Mouse (Mus musculus) C2C12 (cell line): ENCODE measurements around the gene Serpina3m. TPM values are rescaled to one million over a fixed set of nuclear protein-coding genes. Genes with fewer than 3 reads are reported as not detected.
"Not testable (repeated sequence)": the region's sequence is repeated elsewhere in the genome, so short reads cannot be mapped to it uniquely, and the experiment has no call there.

Experiments used
- H3K27me3 ChIP-seq: one replicate; pipeline ENCODE4 v1.6.1; 2011; ENCODE audit not compliant: control insufficient read depth, insufficient read depth, insufficient read length
- H3K36me3 ChIP-seq: one replicate; pipeline ENCODE4 v1.6.1; 2011; ENCODE audit not compliant: control insufficient read depth, insufficient read depth
- H3K4me3 ChIP-seq: one replicate; pipeline ENCODE4 v1.5.1; 2011; ENCODE audit warnings: mild to moderate bottlenecking, control low read depth; ENCODE audit not compliant: poor library complexity, insufficient read depth, severe bottlenecking
- H3K79me2 ChIP-seq: one replicate; pipeline ENCODE4 v1.6.1; 2011; ENCODE audit not compliant: control insufficient read depth, insufficient read depth
- H3K79me3 ChIP-seq: one replicate; pipeline ENCODE4 v1.6.1; 2011; ENCODE audit warnings: low read depth, control low read depth
- H3ac ChIP-seq: one replicate; pipeline ENCODE3; 2011; ENCODE audit warnings: low read depth; ENCODE audit not compliant: control insufficient read depth, insufficient read length
- CEBPB ChIP-seq: IDR thresholded peaks from one replicate; pipeline ENCODE4 v1.6.1; 2011; ENCODE audit warnings: low read depth, mild to moderate bottlenecking, control low read depth, moderate library complexity
- CTCF ChIP-seq: IDR thresholded peaks from one replicate; pipeline ENCODE4 v1.5.1; 2011; ENCODE audit not compliant: control insufficient read depth, insufficient read depth, insufficient read length
- FOSL1 ChIP-seq: IDR thresholded peaks from one replicate; pipeline ENCODE4 v1.8.0; 2011; ENCODE audit warnings: mild to moderate bottlenecking, low read length; ENCODE audit not compliant: poor library complexity, insufficient read depth, severe bottlenecking
- MAX ChIP-seq: IDR thresholded peaks from one replicate; pipeline ENCODE4 v1.6.1; 2011; ENCODE audit warnings: mild to moderate bottlenecking, control low read depth
- MYOD1 ChIP-seq: IDR thresholded peaks from one replicate; pipeline ENCODE4 v1.6.1; 2011; ENCODE audit warnings: low read depth; ENCODE audit not compliant: control insufficient read depth, insufficient read length
- MYOG ChIP-seq: IDR thresholded peaks from one replicate; pipeline ENCODE4 v1.6.1; 2011; ENCODE audit not compliant: control insufficient read depth, insufficient read length; ENCODE audit errors: extremely low read depth
- USF1 ChIP-seq: IDR thresholded peaks from one replicate; pipeline ENCODE4 v1.6.1; 2011; ENCODE audit warnings: low read depth, mild to moderate bottlenecking, control low read depth, moderate library complexity
- long read RNA-seq, 2 experiments: library from polyadenylated mRNA; unstranded; transcript quantifications; one replicate each; pipeline ENCODE4 v2.0.0; 2019 to 2020
- polyA plus RNA-seq: library from polyadenylated mRNA; unstranded; fragments of >200 nt; fragmentation: generic; extraction: Trizol; gene quantifications from one replicate; pipeline ENCODE4 v1.2.1, GENCODE M21; 2012; ENCODE audit warnings: missing spikeins

The Serpina3m gene
- polyA plus RNA-seq, result not detected
- long read RNA-seq, experiment 1, result 0 reads
- long read RNA-seq, experiment 2, result 0 reads

- not testable (repeated sequence) for H3K79me2 ChIP-seq, H3K79me3 ChIP-seq, H3ac ChIP-seq, H3K27me3 ChIP-seq, H3K36me3 ChIP-seq, H3K4me3 ChIP-seq
Observed at GRCm38 (mm10) chr12:104338226-104338625, at the start of gene Serpina3m, which contains the start of gene Serpina3k. Gene Serpina3m (plus strand): TSS chr12:104338486. Gene Serpina3k (plus strand): TSS chr12:104338486.

DNA sequence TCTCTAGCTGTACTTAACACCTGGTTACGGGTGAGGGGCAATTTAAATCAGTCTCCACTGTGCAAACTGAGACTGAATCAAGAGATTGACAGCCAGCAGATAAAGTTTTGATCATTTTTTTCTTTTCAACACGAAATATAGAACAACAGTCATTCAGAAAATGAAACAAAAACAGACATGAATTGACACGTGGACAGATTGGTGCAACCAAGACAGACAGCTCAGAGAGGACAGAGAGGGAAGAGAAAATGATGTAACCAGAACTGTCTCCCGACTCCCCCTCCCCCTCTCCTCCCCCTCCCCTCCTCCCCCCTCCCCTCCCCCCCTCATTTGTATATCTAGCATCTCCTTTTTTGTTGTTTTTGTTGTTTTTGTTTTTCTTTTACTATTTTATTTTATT, 48.4 kb upstream of the Serpina3m start:
- Histone ChIP-seq H3K4me3 (no peak overlapping the region), H3ac (no peak overlapping the region), H3K36me3 (no peaks in the 10 kb centered on the region), H3K79me2 (no peaks in the 10 kb centered on the region), H3K79me3 (no peaks in the 10 kb centered on the region), H3K27me3 (no peaks in the 10 kb centered on the region)
- TF ChIP-seq FOSL1, result no peak
- no peak for TF ChIP-seq CEBPB
- TF ChIP-seq CTCF, result no peak
- no peak for TF ChIP-seq MYOD1
- no peak for TF ChIP-seq MYOG
- no peak for TF ChIP-seq USF1
- no peak for TF ChIP-seq MAX

DNA sequence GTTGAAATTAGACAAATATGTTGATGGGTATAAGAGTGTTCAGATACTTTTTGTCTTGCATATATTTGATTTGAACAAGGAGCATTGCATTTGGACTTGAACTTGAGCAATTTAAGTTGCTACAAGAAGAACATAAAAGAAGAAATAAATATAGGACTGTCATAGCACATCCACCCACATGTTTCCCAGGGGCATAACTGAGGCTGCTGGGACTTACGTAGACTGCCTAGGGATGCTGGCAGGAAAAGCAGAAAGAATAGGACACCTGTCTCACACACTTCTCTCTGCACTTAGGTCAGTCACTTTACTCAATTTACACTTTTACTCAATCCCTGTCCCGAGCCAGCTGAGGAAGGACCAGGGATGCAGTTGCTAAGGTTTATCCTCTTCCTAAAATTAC, 44.3 kb upstream of the Serpina3m start:
- TF ChIP-seq USF1 (no peak), MAX (no peak), CEBPB (no peak), FOSL1 (no peak), MYOD1 (no peak), CTCF (no peak), MYOG (no peak)
- H3ac ChIP-seq, result no peak overlapping the region
- H3K27me3 ChIP-seq, result no peaks in the 10 kb centered on the region
- H3K79me2 ChIP-seq, result no peaks in the 10 kb centered on the region
- no peaks in the 10 kb centered on the region for H3K79me3 ChIP-seq
- no peaks in the 10 kb centered on the region for H3K36me3 ChIP-seq
- no peak overlapping the region for H3K4me3 ChIP-seq

DNA sequence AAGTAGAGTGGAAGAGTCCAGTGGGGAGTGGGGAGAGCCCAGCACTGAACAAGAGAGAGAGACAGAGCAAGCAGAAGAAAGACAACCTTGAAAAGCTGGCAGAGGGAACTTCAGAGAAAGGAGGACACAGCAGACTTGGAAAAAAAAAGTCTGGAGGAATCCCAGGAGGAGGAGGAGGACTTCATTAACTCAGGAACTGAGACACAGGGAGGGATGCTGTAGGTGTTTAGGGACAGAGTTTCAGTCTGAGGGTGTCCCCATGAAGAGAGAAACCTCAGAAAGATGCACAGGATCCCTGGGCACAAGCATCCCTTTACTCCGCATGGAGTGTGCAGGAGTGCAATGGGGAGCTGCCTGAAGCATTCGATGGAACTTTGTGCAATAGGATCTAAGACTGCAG, 40.2 kb upstream of the Serpina3m start:
- Histone ChIP-seq H3K36me3 (no peaks in the 10 kb centered on the region), H3K4me3 (no peak overlapping the region), H3ac (no peak overlapping the region), H3K79me2 (no peaks in the 10 kb centered on the region), H3K27me3 (no peaks in the 10 kb centered on the region), H3K79me3 (no peaks in the 10 kb centered on the region)
- TF ChIP-seq CTCF (no peak), USF1 (no peak), CEBPB (no peak), MAX (no peak), MYOD1 (no peak), FOSL1 (no peak), MYOG (no peak)

DNA sequence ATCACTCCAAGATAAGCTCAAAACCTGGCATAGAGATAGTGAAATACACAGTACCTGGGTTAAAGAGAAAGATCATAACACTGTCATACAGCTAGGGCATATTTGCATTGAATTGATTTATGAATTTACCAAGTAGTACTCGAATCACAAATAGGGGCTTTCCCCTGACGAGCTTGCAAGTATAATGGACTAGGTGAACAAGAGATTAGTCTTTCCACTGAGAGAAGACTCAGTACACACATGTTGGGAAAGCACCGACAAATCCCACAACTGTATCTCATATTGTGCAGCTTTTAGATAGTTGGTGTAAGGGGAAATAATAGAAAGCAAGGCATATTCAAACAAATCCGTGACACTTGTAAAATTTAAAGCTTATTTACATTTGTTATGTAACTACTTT, 32.3 kb upstream of the Serpina3m start:
- H3K27me3 ChIP-seq, result no peaks in the 10 kb centered on the region
- no peak overlapping the region for H3K4me3 ChIP-seq
- H3K79me3 ChIP-seq, result no peaks in the 10 kb centered on the region
- TF ChIP-seq MYOG (no peak), USF1 (no peak), CEBPB (no peak), FOSL1 (no peak)
- H3ac ChIP-seq, result no peak overlapping the region
- no peaks in the 10 kb centered on the region for H3K36me3 ChIP-seq
- no peaks in the 10 kb centered on the region for H3K79me2 ChIP-seq

GRCm38 (mm10) chr12:104314253-104314652, 24.0 kb upstream of the Serpina3m start, which contains the start of gene Serpina3j:
Gene Serpina3j (plus strand): TSS chr12:104314553.
- H3ac ChIP-seq, result no peak within 1 kb of the TSS
- TF ChIP-seq CEBPB (no peak), FOSL1 (no peak), CTCF (no peak), MYOD1 (no peak)
- H3K79me2 ChIP-seq, result no peaks in the 10 kb centered on the region

DNA sequence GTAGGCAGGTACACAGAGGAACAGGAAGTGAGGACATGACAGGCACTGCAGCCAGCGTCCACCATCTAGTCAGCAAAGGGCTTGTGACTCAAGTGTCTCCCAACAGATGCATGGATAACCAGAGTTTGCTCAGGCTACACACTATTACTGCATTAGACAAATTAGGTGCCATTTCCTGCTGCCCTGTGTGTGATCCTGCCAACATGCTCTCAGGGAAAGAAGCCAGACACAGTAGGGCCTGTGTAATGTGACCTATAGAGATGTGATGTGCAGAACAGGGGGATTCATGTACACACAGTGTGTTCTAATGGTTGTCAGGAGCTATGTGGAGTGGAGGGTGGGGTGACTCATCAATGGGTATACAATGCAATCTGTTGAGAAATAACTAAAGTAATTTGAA, 15.8 kb upstream of the Serpina3m start:
- TF ChIP-seq FOSL1 (no peak), USF1 (no peak), CEBPB (no peak), CTCF (no peak), MAX (no peak)
- H3K36me3 ChIP-seq, result no peaks in the 10 kb centered on the region
- H3K79me2 ChIP-seq, result no peaks in the 10 kb centered on the region
- H3K79me3 ChIP-seq, result no peaks in the 10 kb centered on the region
- H3K27me3 ChIP-seq, result no peaks in the 10 kb centered on the region
- H3K4me3 ChIP-seq, result no peak overlapping the region
- no peak overlapping the region for H3ac ChIP-seq

More at GRCm38 (mm10) chr12:104314253-104314652, 24.0 kb upstream of the Serpina3m start, which contains the start of gene Serpina3j:
- Histone ChIP-seq H3K79me3 (no peaks in the 10 kb centered on the region), H3K27me3 (no peaks in the 10 kb centered on the region), H3K4me3 (no peak within 1 kb of the TSS), H3K36me3 (no peaks in the 10 kb centered on the region)
